In the genomic region with DNA sequence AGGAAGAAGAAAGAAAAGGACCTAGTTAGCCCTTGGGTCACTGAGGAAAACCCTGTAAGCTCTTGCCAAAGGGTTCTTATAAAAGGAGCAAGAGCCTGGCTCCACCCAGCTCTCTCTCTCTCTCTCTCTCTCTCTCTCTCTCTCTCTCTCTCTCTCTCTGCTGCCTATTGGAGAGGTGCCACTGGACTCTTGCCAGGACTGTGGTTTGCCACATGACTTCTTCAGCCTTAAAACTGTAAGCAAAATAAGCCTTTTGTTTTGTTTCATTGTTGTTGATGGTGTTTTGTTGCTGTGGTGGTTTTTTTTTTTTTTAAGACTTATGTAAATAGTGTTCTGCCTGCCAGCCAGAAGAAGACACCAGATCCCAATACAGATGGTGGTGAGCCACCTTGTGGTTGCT, we compare ENCODE assay signal across 9 mouse cellular contexts. TPM values are rescaled to one million over a fixed set of nuclear protein-coding genes. Genes with fewer than 3 reads are reported as not detected.
A peak's percentile ranks its signal among the peaks of the same experiment; 100 is the strongest.
DNase-seq lines count a peak whose midpoint lies in the region; ATAC-seq and TF ChIP-seq lines count a peak whose summit lies in the region.
"Had no signal": no experiment of that assay in that cellular context is flagged by ENCODE, and none has a peak within 500 bp of the region (broad histone marks: within the 10 kb centered on the region; RNA-seq: fewer than 3 reads in every experiment).

No protein-coding gene starts in this region.

- no peaks in the 10 kb centered on the region for H3K9me3 ChIP-seq in intestine, embryonic 15.5 days

- H3K27me3 ChIP-seq in intestine, embryonic 15.5 days (replicated peaks) = no peaks in the 10 kb centered on the region

- no peak overlapping the region for H3K9ac ChIP-seq in intestine, embryonic 15.5 days

- no peak overlapping the region for H3K27ac ChIP-seq in gastrocnemius, adult 2 months
- no peak overlapping the region for H3K27ac ChIP-seq in intestine, embryonic 15.5 days

- no peak for TF ChIP-seq CTCF in gastrocnemius, adult 2 months (IDR thresholded peaks at IDR 0.05)

- H3K4me3 ChIP-seq in gastrocnemius, adult 2 months = no peak overlapping the region
- H3K4me3 ChIP-seq in intestine, embryonic 15.5 days (replicated peaks) = no peak overlapping the region

- intact Hi-C loops in gastrocnemius, adult 2 months (cut with DNase I) = no loop called here
- intact Hi-C loops in gastrocnemius, postnatal 14 days (cut with DNase I; ENCODE audit: low total_unique reads) = no loop called here
- intact Hi-C loops in left cerebral cortex, postnatal 14 days (cut with DNase I) = no loop called here

- H3K36me3 ChIP-seq in intestine, embryonic 15.5 days = no peaks in the 10 kb centered on the region

- peak; percentile 57 for DNase-seq in gastrocnemius, adult 2 months
- no peak for DNase-seq in gastrocnemius, adult 18-20 months (ENCODE audit: low spot score)
- DNase-seq in retina, postnatal 1 day = peak; percentile 26
- no peak for DNase-seq in retina, embryonic 14.5 days (ENCODE audit: low spot score)
- peak; percentile 35 for DNase-seq in gastrocnemius, postnatal 14 days
- peak; percentile 51 for DNase-seq in ovary, postnatal 36 days (ENCODE audit: low spot score)
- DNase-seq in left cerebral cortex, postnatal 14 days (ENCODE audit: low spot score in 2 of 2) = no peak
- DNase-seq: layer of hippocampus, adult 9-11 months had no signal

- no peak for ATAC-seq in intestine, embryonic 15.5 days

- no peaks in the 10 kb centered on the region for H3K4me1 ChIP-seq in intestine, embryonic 15.5 days (replicated peaks)

- H3K4me2 ChIP-seq in intestine, embryonic 15.5 days (replicated peaks) = no peak overlapping the region

RNA-seq across cellular contexts. Expression of gene Atp6v0d1, which starts 7.6 kb away (rescaled TPM):
- total RNA-seq in gastrocnemius, adult 2 months (2021) = 10 to 100 TPM; 40.3 to 41.6 TPM
- total RNA-seq in gastrocnemius, adult 18-20 months (2021) = 10 to 100 TPM; 40.1 to 42.7 TPM
- total RNA-seq in gastrocnemius, postnatal 14 days (2021) = 10 to 100 TPM; 43.2 to 44.7 TPM
- 78.2 and 89.4 TPM in 2 replicates for polyA plus RNA-seq in intestine, embryonic 15.5 days (2015; fragmentation: Nextera tagmentation; extraction: Ambion mirVana)
- total RNA-seq in left cerebral cortex, postnatal 14 days (2021) = 100 to 1,000 TPM; 347 to 370 TPM

RNA-seq across cellular contexts. Expression of gene Ripor1, which starts 31.6 kb away (rescaled TPM):
- total RNA-seq in gastrocnemius, adult 2 months (2021) = 10 to 100 TPM; 15.7 to 20.6 TPM
- 10 to 100 TPM; 17.1 to 21.7 TPM for total RNA-seq in gastrocnemius, adult 18-20 months (2021)
- 10 to 100 TPM; 18.9 to 20.6 TPM for total RNA-seq in gastrocnemius, postnatal 14 days (2021)
- polyA plus RNA-seq in intestine, embryonic 15.5 days (2015; fragmentation: Nextera tagmentation; extraction: Ambion mirVana) = 18.4 and 18.5 TPM in 2 replicates
- 10 to 100 TPM; 81.0 to 81.3 TPM for total RNA-seq in left cerebral cortex, postnatal 14 days (2021)

RNA-seq across cellular contexts. Expression of gene Hsd11b2, which starts 54.9 kb away (rescaled TPM):
- not detected for total RNA-seq in gastrocnemius, adult 2 months (2021)
- under 1 TPM in 1 of 2 experiments, not detected in 1; 0.11 TPM for total RNA-seq in gastrocnemius, adult 18-20 months (2021)
- 1 to 10 TPM; 1.9 to 2.1 TPM for total RNA-seq in gastrocnemius, postnatal 14 days (2021)
- 2.7 and 3.0 TPM in 2 replicates for polyA plus RNA-seq in intestine, embryonic 15.5 days (2015; fragmentation: Nextera tagmentation; extraction: Ambion mirVana)
- total RNA-seq in left cerebral cortex, postnatal 14 days (2021) = not detected

Comparison
In these comparisons a context has a peak if more than half of its experiments do, and no peak if none do; other contexts are left out.
1. DNase-seq: peak in gastrocnemius, adult 2 months (single experiment), retina, postnatal 1 day (single experiment), gastrocnemius, postnatal 14 days (single experiment) and ovary, postnatal 36 days (single experiment); none in gastrocnemius, adult 18-20 months (single experiment), retina, embryonic 14.5 days (single experiment) and left cerebral cortex, postnatal 14 days (0 of 2).
2. RNA of gene Atp6v0d1, which starts 7.6 kb away (total RNA-seq): 347 to 370 TPM in left cerebral cortex, postnatal 14 days; 43.2 to 44.7 TPM in gastrocnemius, postnatal 14 days, 40.1 to 42.7 TPM in gastrocnemius, adult 18-20 months and 40.3 to 41.6 TPM in gastrocnemius, adult 2 months; every median in the first group is over 4 times any median in the second.